Mouse (Mus musculus): ENCODE measurements around the gene Mgl2. TPM values are rescaled to one million over a fixed set of nuclear protein-coding genes. Genes with fewer than 3 reads are reported as not detected.

Gene Mgl2
- polyA plus RNA-seq (2011; ENCODE audit: insufficient read depth, insufficient read length, low read depth, missing spikeins): 0.37 and 0.43 TPM in 2 replicates

- H3K4me1 ChIP-seq (ENCODE audit: control insufficient read depth, insufficient read depth, low read length): no peaks in the 10 kb centered on the region
- no peak within 1 kb of the TSS for H3K27ac ChIP-seq (ENCODE audit: insufficient read depth, low read length)
- TF ChIP-seq CTCF (IDR thresholded peaks at IDR 0.05; ENCODE audit: low read depth, low read length) (no peak), EP300 (IDR thresholded peaks at IDR 0.05; ENCODE audit: insufficient read depth, low read depth, low read length) (no peak), POLR2A (IDR thresholded peaks at IDR 0.05; ENCODE audit: insufficient read depth, low read length) (no peak)
- no peaks in the 10 kb centered on the region for H3K27me3 ChIP-seq (ENCODE audit: control insufficient read depth, insufficient read depth, low read length, poor library complexity, severe bottlenecking)
- H3K4me3 ChIP-seq (ENCODE audit: low read depth, low read length): no peak within 1 kb of the TSS
- H3K9ac ChIP-seq (ENCODE audit: low read depth, poor library complexity, severe bottlenecking): no peak within 1 kb of the TSS
- H3K9me3 ChIP-seq (replicated peaks; ENCODE audit: control insufficient read depth, insufficient read depth, low read length, poor library complexity, severe bottlenecking): no peaks in the 10 kb centered on the region
- H3K36me3 ChIP-seq (ENCODE audit: control insufficient read depth, insufficient read depth, low read length, poor library complexity, severe bottlenecking): no peaks in the 10 kb centered on the region
Observed at GRCm38 (mm10) chr11:70129926-70130379, at the start of gene Mgl2. TSS of gene Mgl2 (plus strand) at chr11:70130329.

GRCm38 (mm10) chr11:70080803-70081590 lies 49.1 kb upstream of the Mgl2 start:
- Histone ChIP-seq H3K4me1 (ENCODE audit: control insufficient read depth, insufficient read depth, low read length) (no peaks in the 10 kb centered on the region), H3K36me3 (ENCODE audit: control insufficient read depth, insufficient read depth, low read length, poor library complexity, severe bottlenecking) (no peaks in the 10 kb centered on the region), H3K4me3 (ENCODE audit: low read depth, low read length) (no peak overlapping the region), H3K27ac (ENCODE audit: insufficient read depth, low read length) (no peak overlapping the region), H3K27me3 (ENCODE audit: control insufficient read depth, insufficient read depth, low read length, poor library complexity, severe bottlenecking) (no peaks in the 10 kb centered on the region), H3K9me3 (replicated peaks; ENCODE audit: control insufficient read depth, insufficient read depth, low read length, poor library complexity, severe bottlenecking) (no peaks in the 10 kb centered on the region), H3K9ac (ENCODE audit: low read depth, poor library complexity, severe bottlenecking) (no peak overlapping the region)
- TF ChIP-seq CTCF (IDR thresholded peaks at IDR 0.05; ENCODE audit: low read depth, low read length): no peak
- no peak for TF ChIP-seq EP300 (IDR thresholded peaks at IDR 0.05; ENCODE audit: insufficient read depth, low read depth, low read length)
- TF ChIP-seq POLR2A (IDR thresholded peaks at IDR 0.05; ENCODE audit: insufficient read depth, low read length): no peak

- Histone ChIP-seq H3K4me1 (ENCODE audit: control insufficient read depth, insufficient read depth, low read length) (no peaks in the 10 kb centered on the region), H3K27me3 (ENCODE audit: control insufficient read depth, insufficient read depth, low read length, poor library complexity, severe bottlenecking) (no peaks in the 10 kb centered on the region)
Observed at GRCm38 (mm10) chr11:70084563-70084962, 45.6 kb upstream of the Mgl2 start.

GRCm38 (mm10) chr11:70091986-70092783 lies 37.9 kb upstream of the Mgl2 start, which contains the start of gene Asgr2:
TSS of gene Asgr2 (plus strand) at chr11:70092644.
- no peak within 1 kb of the TSS for H3K27ac ChIP-seq (ENCODE audit: insufficient read depth, low read length)
- H3K9me3 ChIP-seq (replicated peaks; ENCODE audit: control insufficient read depth, insufficient read depth, low read length, poor library complexity, severe bottlenecking): 0 out of 2 replicates have a peak, but pooled peaks cover 2% of the 10 kb centered on the region
- TF ChIP-seq CTCF (IDR thresholded peaks at IDR 0.05; ENCODE audit: low read depth, low read length): no peak
- TF ChIP-seq EP300 (IDR thresholded peaks at IDR 0.05; ENCODE audit: insufficient read depth, low read depth, low read length): no peak
- no peak for TF ChIP-seq POLR2A (IDR thresholded peaks at IDR 0.05; ENCODE audit: insufficient read depth, low read length)
- no peaks in the 10 kb centered on the region for H3K36me3 ChIP-seq (ENCODE audit: control insufficient read depth, insufficient read depth, low read length, poor library complexity, severe bottlenecking)
- no peaks in the 10 kb centered on the region for H3K4me1 ChIP-seq (ENCODE audit: control insufficient read depth, insufficient read depth, low read length)
- H3K4me3 ChIP-seq (ENCODE audit: low read depth, low read length): no peak within 1 kb of the TSS
- H3K9ac ChIP-seq (ENCODE audit: low read depth, poor library complexity, severe bottlenecking): no peak within 1 kb of the TSS
- no peaks in the 10 kb centered on the region for H3K27me3 ChIP-seq (ENCODE audit: control insufficient read depth, insufficient read depth, low read length, poor library complexity, severe bottlenecking)

More at GRCm38 (mm10) chr11:70084563-70084962, 45.6 kb upstream of the Mgl2 start:
- Histone ChIP-seq H3K36me3 (ENCODE audit: control insufficient read depth, insufficient read depth, low read length, poor library complexity, severe bottlenecking) (no peaks in the 10 kb centered on the region), H3K9me3 (replicated peaks; ENCODE audit: control insufficient read depth, insufficient read depth, low read length, poor library complexity, severe bottlenecking) (0 out of 2 replicates have a peak, but pooled peaks cover 2% of the 10 kb centered on the region), H3K27ac (ENCODE audit: insufficient read depth, low read length) (no peak overlapping the region), H3K9ac (ENCODE audit: low read depth, poor library complexity, severe bottlenecking) (no peak overlapping the region), H3K4me3 (ENCODE audit: low read depth, low read length) (no peak overlapping the region)
- TF ChIP-seq EP300 (IDR thresholded peaks at IDR 0.05; ENCODE audit: insufficient read depth, low read depth, low read length): no peak

GRCm38 (mm10) chr11:70097396-70097795 lies 32.7 kb upstream of the Mgl2 start:
- Histone ChIP-seq H3K4me3 (ENCODE audit: low read depth, low read length) (no peak overlapping the region), H3K36me3 (ENCODE audit: control insufficient read depth, insufficient read depth, low read length, poor library complexity, severe bottlenecking) (no peaks in the 10 kb centered on the region), H3K27ac (ENCODE audit: insufficient read depth, low read length) (no peak overlapping the region), H3K9ac (ENCODE audit: low read depth, poor library complexity, severe bottlenecking) (no peak overlapping the region), H3K27me3 (ENCODE audit: control insufficient read depth, insufficient read depth, low read length, poor library complexity, severe bottlenecking) (no peaks in the 10 kb centered on the region), H3K4me1 (ENCODE audit: control insufficient read depth, insufficient read depth, low read length) (no peaks in the 10 kb centered on the region), H3K9me3 (replicated peaks; ENCODE audit: control insufficient read depth, insufficient read depth, low read length, poor library complexity, severe bottlenecking) (no peaks in the 10 kb centered on the region)
- TF ChIP-seq EP300 (IDR thresholded peaks at IDR 0.05; ENCODE audit: insufficient read depth, low read depth, low read length) (no peak), CTCF (IDR thresholded peaks at IDR 0.05; ENCODE audit: low read depth, low read length) (no peak), POLR2A (IDR thresholded peaks at IDR 0.05; ENCODE audit: insufficient read depth, low read length) (no peak)

Data from ES-Bruce4 (cell line).